Mouse (Mus musculus): ENCODE measurements at regions not wholly inside any gene's neighbourhood (a gene's known extent, or its start where the extent isn't known, plus 50 kb on each side); places are given as distances from the start of the nearest gene placed in this dataset.

- Histone ChIP-seq H3K4me1 (ENCODE audit: control insufficient read depth, insufficient read depth, low read length) (no peaks in the 10 kb centered on the region), H3K4me3 (replicated peaks; ENCODE audit: extremely low read depth, low read depth, low read length) (no peak overlapping the region)
- DNase-seq = no peak
- TF ChIP-seq POLR2A (IDR thresholded peaks at IDR 0.05; ENCODE audit: borderline replicate concordance, extremely low read depth, low read depth, low read length) (no peak), CTCF (IDR thresholded peaks at IDR 0.05; ENCODE audit: insufficient read depth, low read length) (no peak)
- WGBS = 83% methylated on average over 4 of the region's 4 CpGs
These were observed 53.3 kb downstream of the Kif2b start for GRCm38 (mm10) chr11:91524019-91524418.

DNA sequence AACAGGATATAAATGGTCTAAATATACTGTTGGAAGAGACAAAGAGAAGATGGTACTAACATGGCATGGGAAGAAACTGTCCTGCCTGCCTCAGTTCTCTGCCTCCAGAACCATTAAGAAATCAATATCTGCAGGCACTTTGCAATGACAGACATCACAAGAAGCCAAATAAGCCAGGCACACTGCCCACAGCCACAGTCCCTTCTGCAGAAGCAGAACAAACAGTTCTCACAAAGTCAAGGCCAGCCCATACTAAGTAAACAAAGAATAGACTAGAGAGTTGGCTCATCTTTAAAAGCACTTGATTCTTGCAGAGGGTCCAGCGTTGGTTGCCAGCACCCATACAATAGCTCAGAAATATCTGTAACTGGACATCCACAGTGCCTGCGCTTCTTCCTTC is 98.1 kb downstream of the Kif2b start:
- H3K4me1 ChIP-seq (ENCODE audit: control insufficient read depth, insufficient read depth, low read length) = no peaks in the 10 kb centered on the region
- no peak overlapping the region for H3K4me3 ChIP-seq (replicated peaks; ENCODE audit: extremely low read depth, low read depth, low read length)
- DNase-seq = no peak
- TF ChIP-seq CTCF (IDR thresholded peaks at IDR 0.05; ENCODE audit: insufficient read depth, low read length) (no peak), POLR2A (IDR thresholded peaks at IDR 0.05; ENCODE audit: borderline replicate concordance, extremely low read depth, low read depth, low read length) (no peak)
- 82% methylated on average over 2 of the region's 2 CpGs for WGBS

DNA sequence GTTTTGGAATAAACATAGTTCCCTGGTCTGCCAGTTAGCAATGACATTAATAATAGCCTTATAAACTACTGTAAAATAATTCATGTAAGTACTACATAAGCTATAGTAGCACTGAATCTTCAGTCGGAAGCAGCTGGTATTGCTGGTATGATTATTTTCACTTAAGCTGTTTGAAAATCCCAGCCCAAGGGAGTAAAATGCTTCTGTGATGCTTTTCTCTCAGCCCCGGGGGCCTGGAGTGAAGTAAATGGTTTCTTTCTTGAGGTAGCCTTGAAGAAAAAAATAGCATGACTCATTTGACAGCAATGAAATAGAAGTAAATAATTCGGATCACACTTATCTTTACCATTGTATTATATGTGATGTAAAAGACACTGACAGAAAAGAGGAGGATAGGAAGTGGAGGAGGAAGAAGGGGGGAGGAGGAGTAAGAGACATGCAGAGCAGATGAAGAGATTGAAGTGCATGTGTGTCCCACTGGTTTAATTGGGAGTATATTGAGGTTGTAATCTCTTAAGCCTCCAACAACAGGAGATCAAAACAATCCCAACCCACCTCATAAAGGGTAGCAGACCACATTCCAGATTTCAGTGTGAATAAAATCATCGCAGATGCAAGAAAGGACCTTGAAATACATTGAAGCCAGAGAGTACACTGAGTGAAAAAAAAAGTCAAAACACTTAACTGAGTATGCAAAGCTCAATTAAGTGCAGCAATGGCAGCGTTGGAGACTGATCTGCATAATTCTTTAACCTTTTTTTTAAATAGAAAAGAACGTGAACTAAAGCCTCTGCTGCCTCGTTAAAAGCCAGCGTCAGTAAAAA is 113.6 kb downstream of the Kif2b start:
- TF ChIP-seq POLR2A (IDR thresholded peaks at IDR 0.05; ENCODE audit: borderline replicate concordance, extremely low read depth, low read depth, low read length) (no peak), CTCF (IDR thresholded peaks at IDR 0.05; ENCODE audit: insufficient read depth, low read length) (no peak)
- DNase-seq = no peak
- no peaks in the 10 kb centered on the region for H3K4me1 ChIP-seq (ENCODE audit: control insufficient read depth, insufficient read depth, low read length)
- WGBS = 61% methylated on average over 8 of the region's 8 CpGs
- no peak overlapping the region for H3K4me3 ChIP-seq (replicated peaks; ENCODE audit: extremely low read depth, low read depth, low read length)

DNA sequence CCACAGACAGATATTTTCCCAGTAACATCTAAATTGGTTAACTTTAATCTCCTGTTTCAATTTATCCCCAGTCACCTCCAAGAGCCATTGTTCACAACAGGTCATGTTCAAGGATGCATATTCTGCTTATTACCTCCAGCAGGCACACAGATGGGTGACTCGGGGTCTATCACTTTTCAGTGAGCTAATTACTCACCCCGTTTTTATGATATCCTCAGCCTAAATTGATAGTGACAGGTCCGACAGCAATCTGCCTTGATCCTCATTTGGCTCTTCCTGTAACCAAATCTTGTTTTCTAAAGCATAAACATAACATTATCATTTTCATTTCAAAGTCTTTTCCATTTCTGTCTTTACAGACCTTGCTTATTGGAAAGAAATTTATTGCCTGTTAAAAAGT is 115.4 kb downstream of the Kif2b start:
- WGBS = 55% methylated on average over 3 of the region's 3 CpGs
- no peak for TF ChIP-seq POLR2A (IDR thresholded peaks at IDR 0.05; ENCODE audit: borderline replicate concordance, extremely low read depth, low read depth, low read length)
- no peak for TF ChIP-seq CTCF (IDR thresholded peaks at IDR 0.05; ENCODE audit: insufficient read depth, low read length)
- no peak for DNase-seq
- Histone ChIP-seq H3K4me1 (ENCODE audit: control insufficient read depth, insufficient read depth, low read length) (no peaks in the 10 kb centered on the region), H3K4me3 (replicated peaks; ENCODE audit: extremely low read depth, low read depth, low read length) (no peak overlapping the region)

- no peaks in the 10 kb centered on the region for H3K4me1 ChIP-seq (ENCODE audit: control insufficient read depth, insufficient read depth, low read length)
- WGBS = 72% methylated on average over 4 of the region's 4 CpGs
- no peak for DNase-seq
- TF ChIP-seq CTCF (IDR thresholded peaks at IDR 0.05; ENCODE audit: insufficient read depth, low read length) (no peak), POLR2A (IDR thresholded peaks at IDR 0.05; ENCODE audit: borderline replicate concordance, extremely low read depth, low read depth, low read length) (no peak)
- H3K4me3 ChIP-seq (replicated peaks; ENCODE audit: extremely low read depth, low read depth, low read length) = no peak overlapping the region
These were observed 135.0 kb downstream of the Kif2b start for GRCm38 (mm10) chr11:91442361-91442760.

GRCm38 (mm10) chr11:91432195-91432594 is 145.2 kb downstream of the Kif2b start:
- H3K4me1 ChIP-seq (ENCODE audit: control insufficient read depth, insufficient read depth, low read length) = no peaks in the 10 kb centered on the region
- H3K4me3 ChIP-seq (replicated peaks; ENCODE audit: extremely low read depth, low read depth, low read length) = no peak overlapping the region
- TF ChIP-seq POLR2A (IDR thresholded peaks at IDR 0.05; ENCODE audit: borderline replicate concordance, extremely low read depth, low read depth, low read length) = no peak
- no peak for TF ChIP-seq CTCF (IDR thresholded peaks at IDR 0.05; ENCODE audit: insufficient read depth, low read length)
- WGBS = 74% methylated on average over 5 of the region's 5 CpGs
- no peak for DNase-seq

DNA sequence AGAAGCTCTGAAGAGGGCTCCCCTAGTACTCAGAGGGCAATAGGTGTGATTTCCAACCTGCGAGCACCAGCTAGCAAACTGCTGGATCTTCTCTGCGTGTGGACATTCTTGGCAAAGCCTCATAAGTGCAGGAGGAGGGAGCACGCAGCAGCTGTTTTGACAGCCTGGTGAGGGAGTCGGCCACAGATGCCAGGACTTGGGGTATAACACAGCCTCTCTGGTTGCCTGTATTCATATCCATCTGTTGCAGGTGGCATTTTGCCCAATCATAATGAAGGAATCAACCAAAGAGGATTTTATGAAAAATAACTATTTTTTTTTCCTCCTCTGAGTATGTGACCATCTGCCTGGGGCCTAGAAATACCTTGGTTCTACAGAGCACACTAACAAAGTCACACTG is 150.6 kb downstream of the Kif2b start:
- no peak for TF ChIP-seq CTCF (IDR thresholded peaks at IDR 0.05; ENCODE audit: insufficient read depth, low read length)
- TF ChIP-seq POLR2A (IDR thresholded peaks at IDR 0.05; ENCODE audit: borderline replicate concordance, extremely low read depth, low read depth, low read length) = no peak
- DNase-seq = no peak
- WGBS = 67% methylated on average over 4 of the region's 4 CpGs
- H3K4me3 ChIP-seq (replicated peaks; ENCODE audit: extremely low read depth, low read depth, low read length) = no peak overlapping the region
- no peaks in the 10 kb centered on the region for H3K4me1 ChIP-seq (ENCODE audit: control insufficient read depth, insufficient read depth, low read length)

DNA sequence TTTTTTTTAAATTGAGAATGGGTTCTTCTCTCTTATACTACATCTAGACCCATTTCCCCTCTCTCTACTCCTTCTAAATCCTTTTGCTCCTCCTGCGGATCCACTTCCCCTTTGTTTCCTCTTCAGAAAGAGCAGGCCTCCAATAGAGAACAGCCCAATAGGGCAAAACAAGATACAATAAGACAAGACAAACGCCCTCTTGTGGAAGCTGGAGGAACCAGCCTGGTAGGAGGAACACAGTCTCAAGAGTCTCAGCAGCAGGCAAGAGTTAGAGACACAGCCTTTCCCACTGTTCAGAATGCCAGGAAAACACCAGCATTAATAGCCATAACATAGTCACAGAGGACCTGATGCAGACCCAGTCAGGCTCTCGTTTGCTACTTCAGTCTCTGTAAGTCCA is 190.2 kb downstream of the Kif2b start:
- no peak for DNase-seq
- WGBS = 50% methylated on average over 3 of the region's 3 CpGs
- TF ChIP-seq POLR2A (IDR thresholded peaks at IDR 0.05; ENCODE audit: borderline replicate concordance, extremely low read depth, low read depth, low read length) = no peak
- TF ChIP-seq CTCF (IDR thresholded peaks at IDR 0.05; ENCODE audit: insufficient read depth, low read length) = no peak
- Histone ChIP-seq H3K4me1 (ENCODE audit: control insufficient read depth, insufficient read depth, low read length) (no peaks in the 10 kb centered on the region), H3K4me3 (replicated peaks; ENCODE audit: extremely low read depth, low read depth, low read length) (no peak overlapping the region)

DNA sequence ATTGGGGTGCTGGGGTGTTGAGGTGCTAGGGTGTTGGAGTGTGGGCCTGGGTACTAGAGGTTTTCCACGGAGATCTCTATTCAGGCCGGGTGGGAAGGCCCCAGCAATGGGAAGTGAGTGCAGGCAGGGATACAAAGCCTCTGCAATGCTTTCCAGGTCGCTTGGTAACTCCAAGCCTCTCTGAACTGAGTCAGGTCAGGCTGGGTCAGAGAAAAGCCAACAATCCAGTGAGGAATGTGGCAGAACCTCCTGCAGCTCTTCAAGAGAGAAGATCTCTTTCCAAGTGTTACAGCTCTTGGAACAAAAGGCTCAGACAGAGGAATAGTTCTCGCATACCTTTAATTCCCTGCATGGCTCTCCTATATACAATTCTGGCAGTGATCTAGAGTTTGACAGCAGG is 220.3 kb downstream of the Kif2b start:
- DNase-seq = no peak
- TF ChIP-seq CTCF (IDR thresholded peaks at IDR 0.05; ENCODE audit: insufficient read depth, low read length) (no peak), POLR2A (IDR thresholded peaks at IDR 0.05; ENCODE audit: borderline replicate concordance, extremely low read depth, low read depth, low read length) (no peak)
- Histone ChIP-seq H3K4me1 (ENCODE audit: control insufficient read depth, insufficient read depth, low read length) (no peaks in the 10 kb centered on the region), H3K4me3 (replicated peaks; ENCODE audit: extremely low read depth, low read depth, low read length) (no peak overlapping the region)
- WGBS = 22% methylated on average over 4 of the region's 4 CpGs

- DNase-seq = no peak
- TF ChIP-seq CTCF (IDR thresholded peaks at IDR 0.05; ENCODE audit: insufficient read depth, low read length) (no peak), POLR2A (IDR thresholded peaks at IDR 0.05; ENCODE audit: borderline replicate concordance, extremely low read depth, low read depth, low read length) (no peak)
- 74% methylated on average over 1 of the region's 1 CpGs for WGBS
These were observed 234.7 kb downstream of the Kif2b start for GRCm38 (mm10) chr11:91342629-91343028.

More at GRCm38 (mm10) chr11:91342629-91343028, 234.7 kb downstream of the Kif2b start:
- Histone ChIP-seq H3K4me3 (replicated peaks; ENCODE audit: extremely low read depth, low read depth, low read length) (no peak overlapping the region), H3K4me1 (ENCODE audit: control insufficient read depth, insufficient read depth, low read length) (no peaks in the 10 kb centered on the region)
